Mouse (Mus musculus) adrenal gland, postnatal 14 days (tissue): ENCODE data around the gene Zfp825. TPM values are rescaled to one million over a fixed set of nuclear protein-coding genes. Genes with fewer than 3 reads are reported as not detected.

ENCODE experiments used
- total RNA-seq: library from RNA; stranded (reverse); gene quantifications from 2 replicates; pipeline ENCODE4 v1.2.3, GENCODE M21; 2021

The Zfp825 gene
- total RNA-seq, 1 experiment from 2014 or later = 8.6 TPM

Other genes starting within 250 kb of the Zfp825 start
- 0.70 and 1.2 TPM in 2 replicates for gene Ahrr, start 201.7 kb downstream of the Zfp825 start, total RNA-seq
- gene Pdcd6, start 176.4 kb downstream of the Zfp825 start, total RNA-seq = 127 and 129 TPM in 2 replicates
- gene Sdha, start 143.7 kb downstream of the Zfp825 start, total RNA-seq = 906 and 913 TPM in 2 replicates
- gene Ccdc127, start 143.7 kb downstream of the Zfp825 start, total RNA-seq = 51.2 and 51.6 TPM in 2 replicates
- 0.15 and 0.19 TPM in 2 replicates for gene Lrrc14b, start 130.0 kb downstream of the Zfp825 start, total RNA-seq
- gene Zfp72, start 103.2 kb downstream of the Zfp825 start, total RNA-seq = 3.4 and 3.7 TPM in 2 replicates
- gene Ftl1-ps1, start 94.3 kb downstream of the Zfp825 start, total RNA-seq = 587 and 595 TPM in 2 replicates
- 57.4 and 60.3 TPM in 2 replicates for gene Erap1, start 145.6 kb upstream of the Zfp825 start, total RNA-seq